Mouse (Mus musculus): ENCODE data around the gene Spen.
"Not testable (repeated sequence)": the region's sequence is repeated elsewhere in the genome, so short reads cannot be mapped to it uniquely, and the experiment has no call there.

Gene Spen

DNA sequence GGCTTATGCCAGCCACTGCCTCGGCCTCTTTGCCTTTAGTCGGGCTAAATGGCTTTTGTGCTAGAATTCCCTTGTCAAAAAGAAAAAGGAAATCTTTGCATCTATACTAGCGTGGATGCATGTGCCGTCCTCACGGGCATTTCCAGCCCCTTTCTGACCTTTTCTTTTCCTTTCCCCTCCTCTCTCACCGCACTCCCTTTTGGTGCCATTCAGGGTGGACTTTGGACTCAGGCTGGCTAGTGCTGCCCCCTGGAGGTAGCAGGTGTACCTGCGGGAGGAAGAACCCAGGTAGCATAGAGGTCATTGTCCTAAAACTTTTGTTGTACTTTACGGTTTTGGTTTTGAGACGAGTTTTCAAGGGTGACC, 21.5 kb upstream of the Spen start:
- no peak for DNase-seq (ENCODE audit: extremely low spot score, low read depth, low spot score)

- DNase-seq (ENCODE audit: extremely low spot score, low read depth, low spot score): no peak
Observed at GRCm38 (mm10) chr4:141559131-141559897, 20.9 kb upstream of the Spen start.

GRCm38 (mm10) chr4:141558658-141559057, 20.3 kb upstream of the Spen start:
- DNase-seq (ENCODE audit: extremely low spot score, low read depth, low spot score): no peak

DNA sequence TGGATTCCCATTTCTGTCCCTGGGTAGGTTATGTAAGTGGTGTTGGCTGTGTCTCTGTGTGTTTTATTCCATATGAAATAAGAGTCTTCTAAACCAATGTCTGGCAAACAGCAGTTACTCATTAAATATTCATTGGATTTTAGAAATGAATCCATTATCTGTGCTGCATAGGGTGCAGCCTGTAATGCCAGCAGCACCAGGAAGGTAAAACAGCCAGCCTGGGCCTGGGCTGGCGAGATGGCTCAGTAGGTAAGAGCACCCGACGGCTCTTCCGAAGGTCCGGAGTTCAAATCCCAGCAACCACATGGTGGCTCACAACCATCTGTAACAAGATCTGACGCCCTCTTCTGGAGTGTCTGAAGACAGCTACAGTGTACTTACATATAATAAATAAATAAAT, 17.8 kb upstream of the Spen start:
- DNase-seq (ENCODE audit: extremely low spot score, low read depth, low spot score): not testable (repeated sequence)

DNA sequence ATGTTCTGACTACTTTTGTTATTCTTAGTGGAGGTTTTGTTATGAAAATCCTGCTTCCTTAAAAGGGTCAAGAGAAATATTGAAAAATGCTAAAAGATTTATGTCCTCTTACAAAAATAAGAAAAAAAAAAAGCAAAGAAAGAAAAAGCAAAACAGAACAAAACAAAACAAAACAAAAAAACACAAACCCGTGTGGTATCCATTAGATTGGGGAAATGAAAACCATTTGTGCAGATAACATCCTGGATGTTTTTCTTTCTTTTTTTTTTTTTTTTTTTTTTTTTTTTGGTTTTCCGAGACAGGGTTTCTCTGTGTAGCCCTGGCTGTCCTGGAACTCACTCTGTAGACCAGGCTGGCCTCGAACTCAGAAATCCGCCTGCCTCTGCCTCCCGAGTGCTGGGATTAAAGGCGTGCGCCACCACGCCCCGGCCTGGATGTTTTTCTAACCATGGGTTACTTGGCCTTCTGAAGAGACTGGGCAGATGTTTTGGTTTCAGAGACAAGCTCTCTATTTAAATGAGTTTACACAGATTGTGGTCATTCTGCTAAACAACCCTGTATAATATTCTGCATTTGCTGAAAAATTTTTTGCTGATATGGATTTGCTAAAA, 16.0 kb upstream of the Spen start:
- DNase-seq (ENCODE audit: extremely low spot score, low read depth, low spot score): not testable (repeated sequence)

DNA sequence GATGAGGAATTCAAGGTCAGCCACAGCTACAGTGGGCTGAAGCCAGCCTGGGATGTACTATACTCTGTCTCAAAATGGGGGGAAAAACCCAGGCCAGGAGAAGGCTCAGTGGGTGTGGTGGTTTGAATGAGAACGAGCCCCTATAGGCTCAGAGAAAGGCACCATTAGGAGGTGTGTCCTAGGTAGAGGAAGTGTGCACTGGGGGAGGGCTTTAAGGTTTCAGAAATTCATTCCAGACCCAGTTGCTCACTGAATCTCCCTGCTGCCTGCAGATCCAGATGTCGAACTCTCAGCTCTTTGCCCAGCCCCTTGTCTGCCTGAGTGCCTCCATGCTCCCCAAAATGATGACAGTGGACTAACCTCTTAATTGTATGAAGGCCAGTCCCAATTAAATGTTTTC, 14.1 kb upstream of the Spen start:
- DNase-seq (ENCODE audit: extremely low spot score, low read depth, low spot score): no peak

- DNase-seq (ENCODE audit: extremely low spot score, low read depth, low spot score): no peak
Observed at GRCm38 (mm10) chr4:141547299-141547698, 8.9 kb upstream of the Spen start.

GRCm38 (mm10) chr4:141546334-141547200, 8.2 kb upstream of the Spen start:
- no peak for DNase-seq (ENCODE audit: extremely low spot score, low read depth, low spot score)

DNA sequence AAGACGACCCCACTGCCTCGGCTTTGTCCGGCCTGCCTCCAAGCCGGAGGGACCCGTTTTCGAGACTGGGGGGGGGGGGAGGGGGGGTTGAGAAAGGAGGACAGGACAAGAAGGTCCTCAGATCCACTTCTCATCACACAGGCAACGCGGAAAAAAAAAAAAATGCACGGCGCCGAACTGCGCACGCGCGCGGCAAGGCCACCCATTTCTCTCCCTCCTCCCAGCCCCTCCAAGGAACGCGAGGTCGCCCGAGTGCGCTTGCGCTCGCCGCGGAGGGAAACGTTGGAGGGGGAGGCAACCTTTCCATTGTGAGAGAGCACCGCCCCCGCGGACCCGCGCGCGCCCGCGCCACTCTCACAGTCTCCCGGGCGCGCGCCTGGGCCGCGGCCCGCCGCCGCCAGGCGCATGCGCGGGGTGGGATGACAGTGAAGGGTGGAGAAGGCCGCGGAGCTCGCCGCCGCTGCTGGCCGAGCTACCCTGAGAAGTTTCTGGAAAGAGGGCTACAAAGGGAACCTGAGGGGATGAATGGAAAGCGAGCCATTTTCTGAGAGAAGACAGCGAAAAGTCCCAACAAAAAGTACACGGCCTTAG, 7.4 kb upstream of the Spen start:
- DNase-seq (ENCODE audit: extremely low spot score, low read depth, low spot score): peak; percentile 97

DNA sequence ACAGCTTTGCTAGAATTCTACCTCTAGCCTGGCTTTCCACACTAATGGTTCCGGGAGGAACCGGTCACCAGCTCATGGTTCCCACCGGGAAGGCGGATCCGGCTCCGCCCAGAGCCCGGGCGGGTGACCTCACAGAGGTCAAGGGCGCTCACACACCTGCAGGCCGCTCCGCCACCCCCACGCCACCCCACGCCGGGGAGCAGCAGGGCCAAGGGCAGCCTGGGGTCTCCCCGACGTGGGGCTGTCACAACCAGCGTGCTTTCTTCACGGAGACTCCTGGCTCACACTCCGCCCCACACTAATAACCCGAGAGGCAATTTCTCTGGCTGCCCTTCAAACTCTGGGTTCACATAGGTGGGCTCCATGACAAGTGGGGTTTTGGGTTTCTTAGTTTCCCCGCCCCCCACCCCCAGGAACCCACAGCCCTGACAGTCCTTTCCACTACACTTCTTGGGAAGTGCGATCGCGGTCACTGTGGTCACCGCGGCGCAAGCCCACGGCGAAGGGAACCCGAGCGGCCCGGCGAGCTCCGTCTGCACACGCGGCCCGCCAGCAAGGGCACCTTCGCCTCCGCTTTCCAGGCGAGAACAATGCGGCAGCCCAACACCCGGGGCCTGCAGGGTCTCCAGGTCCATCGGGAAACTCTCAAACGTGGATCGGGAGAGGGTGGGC, 6.8 kb upstream of the Spen start:
- DNase-seq (ENCODE audit: extremely low spot score, low read depth, low spot score): no peak

DNA sequence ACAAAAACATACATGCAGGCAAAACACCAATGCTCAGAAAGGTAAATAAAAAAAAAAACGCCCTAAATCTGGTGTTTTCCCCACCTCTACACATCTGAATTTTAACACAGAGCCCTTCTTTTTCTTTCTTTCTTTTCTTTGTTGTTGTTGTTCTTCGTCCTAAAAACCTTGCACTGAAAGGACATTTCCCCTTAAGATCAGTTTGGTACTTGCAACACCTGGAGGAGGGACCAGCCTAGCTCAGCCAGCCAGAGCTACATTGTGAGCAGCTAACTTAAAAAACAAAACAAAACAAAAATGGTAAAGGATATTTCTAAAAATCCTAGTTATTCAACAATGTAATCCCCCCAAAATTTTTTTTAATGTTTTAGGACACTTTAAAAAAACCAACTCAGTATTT, 6.1 kb upstream of the Spen start:
- DNase-seq (ENCODE audit: extremely low spot score, low read depth, low spot score): no peak

GRCm38 (mm10) chr4:141543593-141543992, 5.2 kb upstream of the Spen start:
- DNase-seq (ENCODE audit: extremely low spot score, low read depth, low spot score): no peak

DNA sequence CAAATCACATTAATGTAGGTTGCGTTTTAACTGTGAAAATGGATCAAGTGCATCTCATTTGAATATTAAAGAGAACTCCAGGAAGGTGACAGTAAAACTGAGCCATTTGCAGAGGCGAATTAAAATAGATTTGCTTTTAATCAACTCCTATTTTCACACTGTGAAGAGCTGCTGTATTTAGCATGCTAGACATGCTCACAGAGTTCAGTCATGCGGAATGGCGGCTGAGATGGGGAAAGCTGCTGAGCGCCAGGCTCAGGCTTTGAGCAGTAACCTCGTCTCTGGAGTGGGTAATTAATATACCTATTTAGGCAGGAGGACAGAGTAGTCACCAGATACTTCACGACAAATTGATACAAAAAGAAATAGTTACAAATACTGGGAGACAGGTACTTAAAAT, 3.5 kb upstream of the Spen start:
- no peak for DNase-seq (ENCODE audit: extremely low spot score, low read depth, low spot score)

- no peak for DNase-seq (ENCODE audit: extremely low spot score, low read depth, low spot score)
Observed at GRCm38 (mm10) chr4:141540844-141541243, 2.4 kb upstream of the Spen start.

GRCm38 (mm10) chr4:141539213-141539767, 893 bp upstream of the Spen start:
- DNase-seq (ENCODE audit: extremely low spot score, low read depth, low spot score): no peak

DNA sequence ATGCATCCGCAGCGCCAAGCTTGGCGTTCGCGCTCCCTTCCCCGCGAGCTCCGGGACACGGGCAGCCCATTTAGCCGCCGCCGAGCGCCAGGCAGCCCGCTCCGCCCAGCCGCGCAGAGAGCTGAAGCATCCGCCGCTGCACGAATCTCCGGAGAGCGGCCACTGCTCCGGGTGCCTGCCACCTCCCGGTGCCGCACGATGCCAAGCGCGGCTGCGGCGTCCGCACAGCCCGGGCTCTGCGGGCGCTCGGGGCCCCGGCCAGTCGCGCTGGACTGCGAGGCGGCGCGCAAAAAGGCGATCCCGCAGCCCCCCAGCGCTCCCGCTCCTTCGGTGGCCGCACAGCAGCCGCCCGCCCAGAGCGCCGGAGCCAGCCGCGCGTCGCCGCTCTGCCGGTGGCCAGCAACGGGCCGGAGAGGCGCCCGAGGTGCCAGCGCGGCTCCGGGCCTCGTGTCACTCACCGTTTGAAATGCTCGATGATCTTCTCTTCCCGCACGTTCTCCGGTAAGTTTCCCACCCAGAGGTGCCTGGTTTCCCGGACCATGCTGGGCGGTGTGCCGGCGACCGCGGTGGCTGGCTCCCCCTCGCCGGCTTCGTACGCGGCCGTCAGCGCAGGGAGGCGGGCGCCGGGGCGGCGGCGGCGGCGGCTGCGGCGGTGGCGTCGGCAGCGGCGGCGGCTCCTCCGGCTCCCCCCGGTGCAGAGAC, 540 bp downstream of the Spen start:
- DNase-seq (ENCODE audit: extremely low spot score, low read depth, low spot score): no peak

DNA sequence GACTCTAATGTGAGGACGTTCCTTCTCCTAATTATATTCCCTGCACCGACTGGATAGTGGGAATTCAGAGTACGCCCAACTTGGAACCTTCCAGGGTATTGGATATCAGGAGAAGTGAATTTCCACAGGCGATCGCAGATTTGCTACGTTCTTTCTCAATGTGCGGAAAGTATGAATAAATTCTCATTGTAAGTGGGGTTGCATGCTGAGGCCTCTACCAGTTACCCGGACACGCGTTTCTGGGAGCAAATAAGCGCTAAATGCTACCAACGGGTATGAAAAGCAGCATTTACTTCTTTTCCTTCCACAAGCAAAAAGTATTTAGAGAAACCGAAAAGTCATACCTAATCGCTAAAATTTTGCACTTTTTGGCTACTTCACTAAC, 1.2 kb downstream of the Spen start:
- DNase-seq (ENCODE audit: extremely low spot score, low read depth, low spot score): no peak

DNA sequence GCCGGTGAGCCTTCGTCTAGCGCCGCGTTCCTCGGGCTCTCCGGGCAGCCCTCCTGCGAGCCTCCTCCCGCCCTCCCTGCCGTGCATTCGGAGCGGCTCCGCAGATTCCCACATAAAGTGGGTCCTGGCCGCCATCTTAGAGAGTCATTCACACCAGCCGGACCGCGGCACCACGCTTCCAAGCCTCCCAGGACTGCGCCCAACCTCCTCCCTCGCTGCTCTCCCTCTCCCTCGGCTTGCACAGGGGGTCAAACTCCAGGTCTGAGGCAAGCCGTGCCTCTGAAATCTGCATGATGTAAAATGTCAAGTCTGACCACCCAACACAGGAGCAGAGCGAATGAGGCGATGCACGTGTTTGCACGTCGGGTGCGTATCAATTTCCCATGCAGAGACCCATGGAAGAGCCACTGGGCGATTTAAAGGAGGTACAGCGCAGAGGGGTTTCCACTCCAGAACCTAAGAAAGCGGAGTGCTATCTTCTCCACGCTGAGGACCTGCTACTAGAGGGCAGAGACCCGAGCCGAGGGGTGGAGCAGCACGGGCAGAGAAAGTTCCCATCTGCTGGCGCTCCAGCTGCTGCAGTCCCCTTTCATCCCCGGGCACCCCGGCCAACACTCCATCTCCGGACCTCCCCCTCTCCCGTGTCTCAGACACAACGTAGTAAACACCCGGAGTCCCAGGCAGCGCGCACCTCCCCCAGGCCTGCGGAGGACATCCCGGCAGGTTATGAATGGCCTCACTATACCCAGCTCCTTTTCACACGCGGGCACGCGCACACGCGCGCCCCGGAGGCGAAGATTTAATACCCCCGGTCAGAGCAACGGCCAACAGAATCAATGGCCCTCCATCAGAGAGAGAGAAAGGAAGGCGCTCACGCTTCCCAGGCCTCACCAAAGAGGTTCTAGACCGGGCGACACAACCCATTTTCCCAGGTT, 1.8 kb downstream of the Spen start:
- DNase-seq (ENCODE audit: extremely low spot score, low read depth, low spot score): no peak
